Mouse (Mus musculus): Measurements from ENCODE around the gene Pola2.

- TF ChIP-seq CTCF (conservative IDR thresholded peaks at IDR 0.05; ENCODE audit: insufficient read depth, insufficient read length, low read depth, low read length) (no peak), POLR2A (IDR thresholded peaks at IDR 0.05; ENCODE audit: low read depth, low read length) (no peak)
Measured at GRCm38 (mm10) chr19:5892735-5893134, 71.3 kb downstream of the Pola2 start.

Measured in kidney, adult 2 months (tissue).